Mouse (Mus musculus): Measurements from ENCODE around the gene Wdr13. TPM values are rescaled to one million over a fixed set of nuclear protein-coding genes. Genes with fewer than 3 reads are reported as not detected.

The Wdr13 gene
- 42.6 and 45.0 TPM in 2 replicates for polyA plus RNA-seq (2016; fragmentation: Nextera tagmentation; extraction: Ambion mirVana)

DNA sequence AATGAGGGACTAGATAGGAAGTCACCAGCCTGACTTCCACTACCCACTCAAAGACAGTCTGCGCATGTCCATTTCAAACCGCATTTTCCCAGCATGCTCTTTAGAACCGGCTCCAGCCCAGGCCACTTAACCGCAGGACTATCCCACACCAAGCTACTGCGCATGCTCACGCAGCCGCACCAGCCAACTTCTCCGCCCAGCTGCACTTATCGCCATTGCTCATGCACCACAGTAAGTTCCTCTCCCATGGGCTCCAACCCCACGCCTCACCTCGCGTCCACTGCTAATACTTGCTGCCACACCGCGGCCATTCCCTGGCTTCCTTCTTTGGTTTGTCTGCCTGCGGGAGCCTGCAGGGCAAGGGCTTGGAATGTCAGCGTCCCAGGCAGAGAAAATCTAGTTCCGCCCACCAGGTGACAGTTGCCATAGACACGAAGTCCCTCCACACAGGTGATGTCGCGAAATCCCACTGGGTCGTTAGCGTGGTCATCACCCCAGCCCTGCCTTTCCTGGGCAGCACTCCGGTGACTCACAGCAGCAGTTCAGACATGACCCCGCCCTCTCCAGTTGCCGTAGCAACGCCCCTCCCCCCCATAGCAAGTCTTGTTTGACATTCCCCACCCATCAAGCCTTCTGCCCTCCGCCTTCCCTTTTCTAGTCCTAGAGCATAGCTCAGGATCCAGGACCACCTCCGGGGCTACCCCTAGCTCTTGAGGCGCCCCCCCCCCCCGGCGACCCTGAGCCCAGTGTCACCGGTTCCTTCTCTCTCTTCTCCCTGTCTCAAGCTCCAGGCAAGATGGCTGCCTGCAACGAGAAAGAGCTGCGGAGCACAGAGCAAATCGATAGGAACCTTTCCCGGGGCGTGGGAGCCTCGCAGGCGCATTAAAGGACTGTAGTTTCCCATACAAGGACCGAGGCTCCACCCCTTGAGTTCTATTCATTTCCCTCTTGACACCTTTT lies at the start of gene Wdr13:
Gene Wdr13, minus strand, starts transcription at position 876 of the 960 bp plus-strand sequence.
- 11% methylated on average over 39 of the region's 40 CpGs for WGBS
- Histone ChIP-seq H3K9ac (peak within 1 kb of the TSS; percentile 19), H3K9me3 (no peaks in the 10 kb centered on the region), H3K4me2 (replicated peaks) (peak within 1 kb of the TSS; percentile 51), H3K36me3 (peaks cover 14% of the 10 kb centered on the region), H3K27ac (peak within 1 kb of the TSS; percentile 65), H3K27me3 (replicated peaks) (no peaks in the 10 kb centered on the region), H3K4me3 (peak within 1 kb of the TSS; percentile 43), H3K4me1 (no peaks in the 10 kb centered on the region)
- ATAC-seq (ENCODE audit: low FRiP score, low read depth) = peak; percentile 89

- Histone ChIP-seq H3K36me3 (no peaks in the 10 kb centered on the region), H3K27me3 (replicated peaks) (no peaks in the 10 kb centered on the region), H3K4me1 (no peaks in the 10 kb centered on the region), H3K27ac (no peak overlapping the region), H3K4me3 (no peak overlapping the region), H3K9me3 (no peaks in the 10 kb centered on the region), H3K4me2 (replicated peaks) (no peak overlapping the region), H3K9ac (no peak overlapping the region)
- ATAC-seq (ENCODE audit: low FRiP score, low read depth) = no peak
- WGBS = 91% methylated on average over 5 of the region's 5 CpGs
These were observed 47.0 kb upstream of the Wdr13 start for GRCm38 (mm10) chrX:8179646-8180045.

DNA sequence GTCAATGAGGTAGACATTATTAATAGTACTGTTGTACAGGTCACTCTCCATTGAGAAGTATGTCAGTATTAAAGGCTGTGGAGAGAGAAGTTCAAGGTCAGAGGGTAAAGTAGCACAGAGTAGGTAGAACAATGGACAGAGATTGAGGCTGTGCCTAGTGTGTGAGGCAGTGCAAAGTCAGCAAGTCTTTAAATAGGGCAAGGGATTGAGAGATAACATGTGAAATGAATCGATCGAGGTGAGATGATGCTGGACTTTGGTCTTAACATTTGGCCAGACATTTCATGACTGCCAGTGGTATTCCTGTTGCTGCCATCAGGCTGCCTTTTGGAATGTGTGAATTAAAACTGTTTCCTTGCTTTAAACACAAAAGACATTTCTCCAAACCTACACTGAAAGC lies 46.2 kb upstream of the Wdr13 start:
- ATAC-seq (ENCODE audit: low FRiP score, low read depth) = no peak
- H3K36me3 ChIP-seq = no peaks in the 10 kb centered on the region
- H3K9ac ChIP-seq = no peak overlapping the region
- no peak overlapping the region for H3K27ac ChIP-seq
- no peaks in the 10 kb centered on the region for H3K27me3 ChIP-seq (replicated peaks)
- no peaks in the 10 kb centered on the region for H3K9me3 ChIP-seq
- H3K4me2 ChIP-seq (replicated peaks) = no peak overlapping the region
- H3K4me3 ChIP-seq = no peak overlapping the region
- no peaks in the 10 kb centered on the region for H3K4me1 ChIP-seq
- 96% methylated on average over 2 of the region's 2 CpGs for WGBS

- Histone ChIP-seq H3K9me3 (no peaks in the 10 kb centered on the region), H3K4me2 (replicated peaks) (peak within 1 kb of the TSS; percentile 55), H3K27ac (no peak within 1 kb of the TSS), H3K27me3 (replicated peaks) (no peaks in the 10 kb centered on the region), H3K36me3 (no peaks in the 10 kb centered on the region), H3K4me1 (no peaks in the 10 kb centered on the region), H3K4me3 (peak within 1 kb of the TSS; percentile 50), H3K9ac (peak within 1 kb of the TSS; percentile 48)
- peak; percentile 92 for ATAC-seq (ENCODE audit: low FRiP score, low read depth)
- 11% methylated on average over 55 of the region's 56 CpGs for WGBS
These were observed 43.1 kb upstream of the Wdr13 start, which contains the start of gene Tbc1d25 for GRCm38 (mm10) chrX:8175504-8176385. Tbc1d25 (minus strand) TSS chrX:8176181.

- Histone ChIP-seq H3K9ac (peak overlapping the region; percentile 48), H3K4me1 (no peaks in the 10 kb centered on the region), H3K4me3 (peak overlapping the region; percentile 50), H3K36me3 (no peaks in the 10 kb centered on the region), H3K27me3 (replicated peaks) (no peaks in the 10 kb centered on the region), H3K27ac (no peak overlapping the region), H3K4me2 (replicated peaks) (peak overlapping the region; percentile 55), H3K9me3 (no peaks in the 10 kb centered on the region)
- 16% methylated on average over 4 of the region's 4 CpGs for WGBS
- ATAC-seq (ENCODE audit: low FRiP score, low read depth) = peak; percentile 26; the same call in 1 of the 2 replicates
These were observed 42.4 kb upstream of the Wdr13 start for GRCm38 (mm10) chrX:8175169-8175503.

- ATAC-seq (ENCODE audit: low FRiP score, low read depth) = no peak
- H3K4me3 ChIP-seq = no peak overlapping the region
- WGBS = 84% methylated on average over 10 of the region's 10 CpGs
- H3K36me3 ChIP-seq = 0 out of 2 replicates have a peak, but pooled peaks cover 3% of the 10 kb centered on the region
- H3K4me2 ChIP-seq (replicated peaks) = no peak overlapping the region
- H3K4me1 ChIP-seq = no peaks in the 10 kb centered on the region
- H3K9ac ChIP-seq = no peak overlapping the region
- no peaks in the 10 kb centered on the region for H3K9me3 ChIP-seq
- no peak overlapping the region for H3K27ac ChIP-seq
- no peaks in the 10 kb centered on the region for H3K27me3 ChIP-seq (replicated peaks)
These were observed 35.3 kb upstream of the Wdr13 start for GRCm38 (mm10) chrX:8167716-8168647.

DNA sequence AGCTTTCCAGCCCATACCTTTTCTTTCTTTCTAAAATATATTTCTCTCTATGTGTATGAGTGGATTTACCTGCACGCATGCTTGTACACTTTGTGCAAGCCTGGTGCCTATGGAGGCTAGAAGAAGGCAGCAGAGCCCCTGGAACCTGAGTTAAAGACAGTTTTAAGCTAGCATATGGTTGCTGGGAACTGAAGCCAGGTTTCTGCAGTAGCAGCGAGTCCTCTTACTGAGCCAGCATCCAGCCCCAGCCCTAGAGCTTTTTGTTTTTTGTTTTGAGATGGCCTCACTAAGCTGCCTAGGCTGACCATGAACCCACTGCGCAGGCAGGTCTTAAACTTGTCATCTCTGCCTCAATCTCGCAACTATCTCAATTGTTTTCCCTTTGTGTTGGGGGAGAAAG lies 31.8 kb upstream of the Wdr13 start:
- WGBS = 88% methylated on average over 4 of the region's 4 CpGs
- Histone ChIP-seq H3K4me2 (replicated peaks) (no peak overlapping the region), H3K9ac (no peak overlapping the region), H3K4me3 (no peak overlapping the region), H3K27me3 (replicated peaks) (no peaks in the 10 kb centered on the region), H3K27ac (no peak overlapping the region), H3K36me3 (0 out of 2 replicates have a peak, but pooled peaks cover 3% of the 10 kb centered on the region), H3K4me1 (no peaks in the 10 kb centered on the region), H3K9me3 (no peaks in the 10 kb centered on the region)
- no peak for ATAC-seq (ENCODE audit: low FRiP score, low read depth)

DNA sequence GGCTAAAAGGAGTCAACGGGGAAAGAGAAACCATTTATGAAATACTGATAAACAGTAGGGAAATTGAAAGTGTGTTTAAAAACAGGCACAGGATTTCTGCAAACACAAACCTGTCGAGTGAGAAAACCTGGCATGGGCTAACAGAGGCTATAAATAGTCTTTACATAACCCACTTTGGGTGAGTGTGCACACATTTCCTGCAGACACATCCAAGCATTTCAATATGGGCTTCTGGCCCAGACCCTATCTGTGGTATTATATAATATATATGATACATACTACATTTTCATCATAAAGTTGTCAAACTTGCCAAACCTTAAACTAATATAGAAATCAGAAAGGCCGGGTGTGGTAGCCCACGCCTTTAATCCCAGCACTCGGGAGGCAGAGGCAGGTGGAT lies 30.4 kb upstream of the Wdr13 start:
- Histone ChIP-seq H3K27me3 (replicated peaks) (no peaks in the 10 kb centered on the region), H3K27ac (no peak overlapping the region), H3K36me3 (0 out of 2 replicates have a peak, but pooled peaks cover 3% of the 10 kb centered on the region), H3K4me3 (no peak overlapping the region), H3K9me3 (no peaks in the 10 kb centered on the region), H3K4me1 (no peaks in the 10 kb centered on the region), H3K9ac (no peak overlapping the region), H3K4me2 (replicated peaks) (no peak overlapping the region)
- ATAC-seq (ENCODE audit: low FRiP score, low read depth) = no peak
- 89% methylated on average over 5 of the region's 5 CpGs for WGBS

- ATAC-seq (ENCODE audit: low FRiP score, low read depth) = peak; percentile 98
- Histone ChIP-seq H3K27me3 (replicated peaks) (no peaks in the 10 kb centered on the region), H3K27ac (peak within 1 kb of the TSS; percentile 89), H3K4me3 (peak within 1 kb of the TSS; percentile 59), H3K9me3 (no peaks in the 10 kb centered on the region), H3K9ac (peak within 1 kb of the TSS; percentile 77), H3K36me3 (peaks cover 12% of the 10 kb centered on the region), H3K4me1 (peaks cover 8% of the 10 kb centered on the region; the same call in 1 of the 2 replicates), H3K4me2 (replicated peaks) (peak within 1 kb of the TSS; percentile 73)
- WGBS = 18% methylated on average over 65 of the region's 65 CpGs
These were observed 12.7 kb upstream of the Wdr13 start, which contains the start of gene Rbm3 for GRCm38 (mm10) chrX:8145153-8145991. Rbm3 (minus strand) TSS chrX:8145880.

DNA sequence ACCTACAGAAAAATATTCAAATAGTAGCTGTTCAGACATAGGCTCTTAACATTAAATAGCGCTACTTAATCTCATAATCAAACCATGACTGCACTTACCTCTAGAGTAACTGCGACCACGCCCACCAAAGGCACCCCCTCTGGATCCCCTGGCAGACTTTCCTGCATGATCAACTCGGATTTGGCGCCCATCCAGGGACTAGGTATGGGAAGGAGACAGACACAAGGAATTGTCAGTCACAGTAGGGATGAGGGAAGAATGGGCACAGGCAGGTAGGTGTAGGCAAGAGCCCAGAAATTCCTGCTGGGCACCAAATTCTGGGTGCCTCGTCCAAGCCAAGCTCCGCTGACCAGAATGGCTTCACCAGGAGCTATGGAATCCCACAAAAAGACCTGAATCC lies 11.1 kb upstream of the Wdr13 start:
- Histone ChIP-seq H3K36me3 (peaks cover 12% of the 10 kb centered on the region), H3K27me3 (replicated peaks) (no peaks in the 10 kb centered on the region), H3K9ac (0 out of 2 replicates have a peak overlapping the region, but pooled peaks have one; percentile 54), H3K4me1 (peaks cover 8% of the 10 kb centered on the region; the same call in 1 of the 2 replicates), H3K27ac (no peak overlapping the region), H3K4me2 (replicated peaks) (peak overlapping the region; percentile 73), H3K4me3 (peak overlapping the region; percentile 59), H3K9me3 (no peaks in the 10 kb centered on the region)
- ATAC-seq (ENCODE audit: low FRiP score, low read depth) = no peak
- WGBS = 72% methylated on average over 7 of the region's 7 CpGs
